Mouse (Mus musculus): ENCODE measurements around the gene Grb7.

GRCm38 (mm10) chr11:98400161-98400726 lies 46.0 kb upstream of the Grb7 start, which contains the start of gene Pgap3:
- TF ChIP-seq CTCF (IDR thresholded peaks at IDR 0.05; ENCODE audit: low read depth, low read length) = no peak
- no peak for TF ChIP-seq POLR2A (IDR thresholded peaks at IDR 0.05; ENCODE audit: borderline replicate concordance, low read depth, low read length)

All from bone marrow macrophage, adult 2 months (primary cell).